Mouse (Mus musculus): ENCODE results near the gene Mrpl4.
A peak's percentile ranks its signal among the peaks of the same experiment; 100 is the strongest.

The Mrpl4 gene

GRCm38 (mm10) chr9:21016331-21017176 lies 14.0 kb downstream of the Mrpl4 start:
- DNase-seq (ENCODE audit: extremely low read depth, low read depth, low spot score), result no peak

GRCm38 (mm10) chr9:21017177-21017575 lies 14.6 kb downstream of the Mrpl4 start:
- no peak for DNase-seq (ENCODE audit: extremely low read depth, low read depth, low spot score)

- DNase-seq (ENCODE audit: extremely low read depth, low read depth, low spot score), result no peak
Observed at GRCm38 (mm10) chr9:21018600-21018999, 16.1 kb downstream of the Mrpl4 start.

- DNase-seq (ENCODE audit: extremely low read depth, low read depth, low spot score), result no peak
Observed at GRCm38 (mm10) chr9:21021363-21021762, 18.8 kb downstream of the Mrpl4 start.

- DNase-seq (ENCODE audit: extremely low read depth, low read depth, low spot score), result no peak
Observed at GRCm38 (mm10) chr9:21022288-21022687, 19.8 kb downstream of the Mrpl4 start.

GRCm38 (mm10) chr9:21022726-21023125 lies 20.2 kb downstream of the Mrpl4 start:
- DNase-seq (ENCODE audit: extremely low read depth, low read depth, low spot score), result no peak

- no peak for DNase-seq (ENCODE audit: extremely low read depth, low read depth, low spot score)
Observed at GRCm38 (mm10) chr9:21025258-21025810, 22.8 kb downstream of the Mrpl4 start.

- no peak for DNase-seq (ENCODE audit: extremely low read depth, low read depth, low spot score)
Observed at GRCm38 (mm10) chr9:21026849-21027248, 24.3 kb downstream of the Mrpl4 start.

- no peak for DNase-seq (ENCODE audit: extremely low read depth, low read depth, low spot score)
Observed at GRCm38 (mm10) chr9:21027774-21028290, 25.3 kb downstream of the Mrpl4 start.

- no peak for DNase-seq (ENCODE audit: extremely low read depth, low read depth, low spot score)
Observed at GRCm38 (mm10) chr9:21028560-21029110, 26.1 kb downstream of the Mrpl4 start.

GRCm38 (mm10) chr9:21029291-21030054 lies 26.9 kb downstream of the Mrpl4 start, which contains the start of gene Icam4:
Icam4 (plus strand) TSS chr9:21029373.
- no peak for DNase-seq (ENCODE audit: extremely low read depth, low read depth, low spot score)

- DNase-seq (ENCODE audit: extremely low read depth, low read depth, low spot score), result no peak
Observed at GRCm38 (mm10) chr9:21030055-21030600, 27.6 kb downstream of the Mrpl4 start.

GRCm38 (mm10) chr9:21030781-21031250 lies 28.3 kb downstream of the Mrpl4 start:
- peak; percentile 61 for DNase-seq (ENCODE audit: extremely low read depth, low read depth, low spot score)

GRCm38 (mm10) chr9:21031251-21031895 lies 28.8 kb downstream of the Mrpl4 start:
- DNase-seq (ENCODE audit: extremely low read depth, low read depth, low spot score), result no peak

- no peak for DNase-seq (ENCODE audit: extremely low read depth, low read depth, low spot score)
Observed at GRCm38 (mm10) chr9:21031896-21032351, 29.4 kb downstream of the Mrpl4 start, which contains the start of gene Icam5. Icam5 (plus strand) TSS chr9:21032073.

- DNase-seq (ENCODE audit: extremely low read depth, low read depth, low spot score), result no peak
Observed at GRCm38 (mm10) chr9:21032491-21032890, 30.0 kb downstream of the Mrpl4 start.

GRCm38 (mm10) chr9:21033136-21033535 lies 30.6 kb downstream of the Mrpl4 start:
- no peak for DNase-seq (ENCODE audit: extremely low read depth, low read depth, low spot score)

GRCm38 (mm10) chr9:21034481-21035085 lies 32.0 kb downstream of the Mrpl4 start:
- no peak for DNase-seq (ENCODE audit: extremely low read depth, low read depth, low spot score)

- no peak for DNase-seq (ENCODE audit: extremely low read depth, low read depth, low spot score)
Observed at GRCm38 (mm10) chr9:21035586-21035985, 33.0 kb downstream of the Mrpl4 start.

- no peak for DNase-seq (ENCODE audit: extremely low read depth, low read depth, low spot score)
Observed at GRCm38 (mm10) chr9:21036161-21036560, 33.6 kb downstream of the Mrpl4 start.
